Comparison of ENCODE assay signal across 26 mouse cellular contexts in genomic region chr9:46339051-46339652, GRCm38 (mm10). TPM values are rescaled to one million over a fixed set of nuclear protein-coding genes. Genes with fewer than 3 reads are reported as not detected.
A peak's percentile ranks its signal among the peaks of the same experiment; 100 is the strongest.
DNase-seq lines count a peak whose midpoint lies in the region; ATAC-seq and TF ChIP-seq lines count a peak whose summit lies in the region.
"Had no signal": no experiment of that assay in that cellular context is flagged by ENCODE, and none has a peak within 500 bp of the region (broad histone marks: within the 10 kb centered on the region; RNA-seq: fewer than 3 reads in every experiment).

No protein-coding gene starts in this region.

- H3K4me2 ChIP-seq in forebrain, embryonic 11.5 days (ENCODE audit: low read depth, low read length, severe bottlenecking): no peak overlapping the region
- no peak overlapping the region for H3K4me2 ChIP-seq in forebrain, embryonic 16.5 days (ENCODE audit: low read length)
- no peak overlapping the region for H3K4me2 ChIP-seq in midbrain, embryonic 12.5 days (replicated peaks)
- H3K4me2 ChIP-seq: hindbrain, embryonic 15.5 days had no signal

- no peak for ATAC-seq in forebrain, embryonic 11.5 days (replicated peaks; ENCODE audit: low FRiP score)
- no peak for ATAC-seq in forebrain, embryonic 16.5 days
- ATAC-seq in midbrain, embryonic 12.5 days (ENCODE audit: low FRiP score, low read depth): no peak
- ATAC-seq in cerebellum, adult (ENCODE audit: insufficient number of reproducible peaks, low FRiP score, low TSS enrichment): no peak
- ATAC-seq: CD4-positive, CD25-positive, alpha-beta regulatory T cell, adult 4 months; intestine, postnatal 0 days had no signal

- H3K9me3 ChIP-seq in forebrain, embryonic 11.5 days (ENCODE audit: control insufficient read depth, low read length): no peaks in the 10 kb centered on the region
- no peaks in the 10 kb centered on the region for H3K9me3 ChIP-seq in forebrain, embryonic 16.5 days (ENCODE audit: control insufficient read depth, low read length)
- H3K9me3 ChIP-seq in ES-E14 (ENCODE audit: control insufficient read depth, insufficient read depth, low read depth, low read length): no peaks in the 10 kb centered on the region
- no peaks in the 10 kb centered on the region for H3K9me3 ChIP-seq in midbrain, embryonic 12.5 days
- H3K9me3 ChIP-seq: G1E; hindbrain, embryonic 15.5 days had no signal

- no peaks in the 10 kb centered on the region for H3K36me3 ChIP-seq in forebrain, embryonic 11.5 days (ENCODE audit: control insufficient read depth, insufficient read depth, low read length)
- H3K36me3 ChIP-seq in forebrain, embryonic 16.5 days (ENCODE audit: control insufficient read depth, insufficient read depth): no peaks in the 10 kb centered on the region
- H3K36me3 ChIP-seq in kidney, adult 2 months (ENCODE audit: control insufficient read depth, insufficient read depth, low read length): no peaks in the 10 kb centered on the region
- H3K36me3 ChIP-seq in ES-E14 (ENCODE audit: control insufficient read depth, insufficient read depth, low read length, poor library complexity, severe bottlenecking): no peaks in the 10 kb centered on the region
- no peaks in the 10 kb centered on the region for H3K36me3 ChIP-seq in midbrain, embryonic 12.5 days
- H3K36me3 ChIP-seq: G1E; hindbrain, embryonic 15.5 days had no signal

- peaks cover 2% of the 10 kb centered on the region for H3K27me3 ChIP-seq in forebrain, embryonic 11.5 days (ENCODE audit: control insufficient read depth, insufficient read depth, low read length)
- 0 out of 2 replicates have a peak, but pooled peaks cover 2% of the 10 kb centered on the region for H3K27me3 ChIP-seq in forebrain, embryonic 16.5 days (replicated peaks; ENCODE audit: control insufficient read depth, insufficient read depth, low read length)
- H3K27me3 ChIP-seq in kidney, adult 2 months (replicated peaks; ENCODE audit: control insufficient read depth, insufficient read depth, low read length): no peaks in the 10 kb centered on the region
- peaks cover 33% of the 10 kb centered on the region for H3K27me3 ChIP-seq in midbrain, embryonic 12.5 days
- H3K27me3 ChIP-seq: hindbrain, embryonic 15.5 days had no signal

- H3K4me1 ChIP-seq in forebrain, embryonic 11.5 days (replicated peaks; ENCODE audit: control insufficient read depth, insufficient read depth, low read length): peaks cover 16% of the 10 kb centered on the region
- H3K4me1 ChIP-seq in forebrain, embryonic 16.5 days (replicated peaks; ENCODE audit: control insufficient read depth, insufficient read depth, low read length): peaks cover 16% of the 10 kb centered on the region
- no peaks in the 10 kb centered on the region for H3K4me1 ChIP-seq in kidney, adult 2 months (ENCODE audit: control insufficient read depth, insufficient read depth, low read length)
- H3K4me1 ChIP-seq in ES-E14 (ENCODE audit: control insufficient read depth in 2 of 2, insufficient read depth in 2 of 2, low read length in 2 of 2, poor library complexity in 1 of 2): peaks cover 10 to 30% of the 10 kb centered on the region in 2 experiments; a peak in 3 of 4 replicates
- peaks cover 31% of the 10 kb centered on the region for H3K4me1 ChIP-seq in midbrain, embryonic 12.5 days

- peak; percentile 34 for DNase-seq in forebrain, embryonic 11.5 days (ENCODE audit: low spot score)
- peak; percentile 2 for DNase-seq in kidney, postnatal 10 days
- DNase-seq in kidney, adult 2 months: no peak
- DNase-seq in ES-E14 (ENCODE audit: low read depth, low spot score): no peak
- DNase-seq in frontal cortex, postnatal 36 days (ENCODE audit: low spot score in 2 of 2): no peak
- DNase-seq: adrenal gland, postnatal 25 days; cerebellum, adult 18-20 months; cerebellum, postnatal 36 days; gastrocnemius, postnatal 10 days; heart, adult 2 months; layer of hippocampus, postnatal 36 days; liver; lung, adult 18-20 months; lung, postnatal 14 days; thymus, postnatal 36 days had no signal

- no peak for TF ChIP-seq POLR2A in kidney, adult 2 months (IDR thresholded peaks at IDR 0.05; ENCODE audit: low read depth, low read length)

- 82% methylated on average over 4 of the region's 4 CpGs for WGBS in forebrain, embryonic 11.5 days
- WGBS in forebrain, embryonic 16.5 days: 66% methylated on average over 4 of the region's 4 CpGs
- 83% methylated on average over 4 of the region's 4 CpGs for WGBS in kidney, adult 2 months
- 85% methylated on average over 4 of the region's 4 CpGs for WGBS in midbrain, embryonic 12.5 days

- in situ Hi-C loops in ES-E14 (cut with MboI; ENCODE audit: low sequenced_read_pairs in 2 of 2, unreplicated experiment in 2 of 2): no loop called here

- no peak for TF ChIP-seq CTCF in kidney, adult 2 months (conservative IDR thresholded peaks at IDR 0.05; ENCODE audit: insufficient read depth, insufficient read length, low read depth, low read length)

- H3K4me3 ChIP-seq in forebrain, embryonic 11.5 days (ENCODE audit: low read depth, low read length): no peak overlapping the region
- no peak overlapping the region for H3K4me3 ChIP-seq in forebrain, embryonic 16.5 days (replicated peaks; ENCODE audit: low read length)
- no peak overlapping the region for H3K4me3 ChIP-seq in kidney, adult 2 months (ENCODE audit: insufficient read depth, low read depth, low read length)
- H3K4me3 ChIP-seq in ES-E14 (ENCODE audit: insufficient read depth in 1 of 2, low read depth in 1 of 2, low read length in 2 of 2, poor library complexity in 1 of 2, severe bottlenecking in 1 of 2): no peak overlapping the region
- H3K4me3 ChIP-seq in midbrain, embryonic 12.5 days: no peak overlapping the region
- H3K4me3 ChIP-seq: heart, adult 2 months; hindbrain, embryonic 15.5 days had no signal

- no peak overlapping the region for H3K9ac ChIP-seq in forebrain, embryonic 11.5 days (ENCODE audit: low read length)
- H3K9ac ChIP-seq in forebrain, embryonic 16.5 days (replicated peaks; ENCODE audit: low read depth, low read length): no peak overlapping the region
- H3K9ac ChIP-seq in ES-E14 (ENCODE audit: insufficient read depth, low read depth, low read length, poor library complexity, severe bottlenecking): no peak overlapping the region
- H3K9ac ChIP-seq in midbrain, embryonic 12.5 days (replicated peaks): no peak overlapping the region
- H3K9ac ChIP-seq: hindbrain, embryonic 15.5 days had no signal

- no peak overlapping the region for H3K27ac ChIP-seq in forebrain, embryonic 11.5 days (ENCODE audit: low read depth, low read length)
- H3K27ac ChIP-seq in forebrain, embryonic 16.5 days (ENCODE audit: low read length): no peak overlapping the region
- no peak overlapping the region for H3K27ac ChIP-seq in kidney, adult 2 months (ENCODE audit: insufficient read depth, low read depth, low read length)
- H3K27ac ChIP-seq in ES-E14 (ENCODE audit: insufficient read depth, low read depth, low read length, poor library complexity, severe bottlenecking): peak overlapping the region; percentile 82
- peak overlapping the region; percentile 46; the same call in 1 of the 2 replicates for H3K27ac ChIP-seq in midbrain, embryonic 12.5 days (replicated peaks)
- H3K27ac ChIP-seq: heart, adult 2 months had no signal

TF ChIP-seq in ES-E14, 5 proteins besides CTCF, POLR2A, EP300 and RAD21:
- no peak for TF ChIP-seq ZC3H11A (IDR thresholded peaks at IDR 0.05; ENCODE audit: borderline replicate concordance, low read depth, low read length)
- TF ChIP-seq HCFC1 (IDR thresholded peaks at IDR 0.05; ENCODE audit: borderline replicate concordance, insufficient read depth, low read length): no peak
- TF ChIP-seq MAFK (IDR thresholded peaks at IDR 0.05; ENCODE audit: insufficient read depth, low read depth, low read length): no peak
- TF ChIP-seq ZNF384 (IDR thresholded peaks at IDR 0.05; ENCODE audit: low read depth, low read length): no peak
- no peak for TF ChIP-seq CHD2 (IDR thresholded peaks at IDR 0.05; ENCODE audit: low read depth, low read length)

RNA-seq across cellular contexts. Expression of gene 4931429L15Rik, which starts 19.4 kb away (rescaled TPM):
- not detected in 2 replicates for polyA plus RNA-seq in forebrain, embryonic 11.5 days (2014; fragmentation: Nextera tagmentation; extraction: Ambion mirVana)
- polyA plus RNA-seq in forebrain, embryonic 16.5 days (2015; fragmentation: Nextera tagmentation; extraction: Ambion mirVana): not detected in 2 replicates
- polyA plus RNA-seq in kidney, adult 2 months (2012; rRNA removed): not detected in 2 replicates
- total RNA-seq in ES-E14 (2012; rRNA removed): not detected in 2 replicates
- polyA plus RNA-seq in midbrain, embryonic 12.5 days (2016; fragmentation: Nextera tagmentation; extraction: Ambion mirVana): not detected in 2 replicates
- total RNA-seq: adrenal gland, postnatal 25 days; G1E; gastrocnemius, postnatal 10 days; heart, adult 2 months; layer of hippocampus, postnatal 36 days; megakaryocyte, adult 5-6 weeks had no signal
- polyA plus RNA-seq: CD4-positive, CD25-positive, alpha-beta regulatory T cell, adult 4 months; G1E; heart, embryonic 16.5 days; intestine, postnatal 0 days; kidney, embryonic 16.5 days; neural tube, embryonic 14.5 days had no signal

RNA-seq across cellular contexts. Expression of gene Bud13, which starts 56.3 kb away (rescaled TPM):
- polyA plus RNA-seq in forebrain, embryonic 11.5 days (2014; fragmentation: Nextera tagmentation; extraction: Ambion mirVana): 28.5 and 29.9 TPM in 2 replicates
- polyA plus RNA-seq in forebrain, embryonic 16.5 days (2015; fragmentation: Nextera tagmentation; extraction: Ambion mirVana): 17.9 and 19.9 TPM in 2 replicates
- polyA plus RNA-seq in kidney, adult 2 months (2012; rRNA removed): 7.1 and 7.8 TPM in 2 replicates
- total RNA-seq in ES-E14 (2012; rRNA removed): 14.3 and 21.6 TPM in 2 replicates
- polyA plus RNA-seq in midbrain, embryonic 12.5 days (2016; fragmentation: Nextera tagmentation; extraction: Ambion mirVana): 23.2 and 24.7 TPM in 2 replicates

Comparison
In these comparisons a context has a peak if more than half of its experiments do, and no peak if none do; other contexts are left out.
1. DNase-seq: peak in forebrain, embryonic 11.5 days (single experiment) and kidney, postnatal 10 days (single experiment); none in kidney, adult 2 months (single experiment), ES-E14 (single experiment) and frontal cortex, postnatal 36 days (0 of 2).
2. H3K27ac ChIP-seq: peak in ES-E14 (single experiment) and midbrain, embryonic 12.5 days (single experiment); none in forebrain, embryonic 11.5 days (single experiment), forebrain, embryonic 16.5 days (single experiment) and kidney, adult 2 months (single experiment).